Mouse (Mus musculus) ovary, postnatal 10 days (tissue): Measurements from ENCODE around the gene Olfr1016.

Experiments
- DNase-seq: peaks from one replicate; pipeline ENCODE4 v3.0.0; 2022; ENCODE audit warnings: low spot score

The Olfr1016 gene

GRCm38 (mm10) chr2:85802444-85802843 lies at the start of gene Olfr1016:
Gene Olfr1016 (minus strand): TSS chr2:85802544.
- no peak for DNase-seq

GRCm38 (mm10) chr2:85846730-85847129 lies 44.4 kb upstream of the Olfr1016 start, which contains the start of gene Olfr1020:
Gene Olfr1020 (plus strand): TSS chr2:85847030.
- DNase-seq, result no peak

- no peak for DNase-seq
Measured at GRCm38 (mm10) chr2:85845383-85845782, 43.0 kb upstream of the Olfr1016 start, which contains the start of gene Olfr1019. Gene Olfr1019 (minus strand): TSS chr2:85845483.

GRCm38 (mm10) chr2:85818179-85818578 lies 15.8 kb upstream of the Olfr1016 start, which contains the start of gene Olfr1018:
Gene Olfr1018 (plus strand): TSS chr2:85818479.
- no peak for DNase-seq

GRCm38 (mm10) chr2:85804501-85804900 lies 2.2 kb upstream of the Olfr1016 start:
- DNase-seq, result no peak

GRCm38 (mm10) chr2:85792331-85792730 lies 10.0 kb downstream of the Olfr1016 start:
- no peak for DNase-seq

- no peak for DNase-seq
Measured at GRCm38 (mm10) chr2:85781717-85782116, 20.6 kb downstream of the Olfr1016 start, which contains the start of gene Olfr1015. Gene Olfr1015 (plus strand): TSS chr2:85782017.

GRCm38 (mm10) chr2:85772413-85772812 lies 29.9 kb downstream of the Olfr1016 start, which contains the start of gene Olfr1014:
Gene Olfr1014 (plus strand): TSS chr2:85772713.
- DNase-seq, result no peak

GRCm38 (mm10) chr2:85766798-85767197 lies 35.5 kb downstream of the Olfr1016 start, which contains the start of gene Olfr1013:
Gene Olfr1013 (plus strand): TSS chr2:85767098.
- no peak for DNase-seq

- DNase-seq, result no peak
Measured at GRCm38 (mm10) chr2:85762666-85763065, 39.7 kb downstream of the Olfr1016 start, which contains the start of gene Olfr1012. Gene Olfr1012 (minus strand): TSS chr2:85762766.

- no peak for DNase-seq
Measured at GRCm38 (mm10) chr2:85753822-85754221, 48.5 kb downstream of the Olfr1016 start.
